Mouse (Mus musculus) kidney, adult 18-20 months (tissue): ENCODE measurements around the gene Caprin1.

ENCODE experiments used
- DNase-seq: peaks from one replicate; pipeline ENCODE4 v3.0.0; 2021

Caprin1 gene

GRCm38 (mm10) chr2:103796211-103796860 lies 1.1 kb downstream of the Caprin1 start:
- DNase-seq, result peak; percentile 79

- peak; percentile 75 for DNase-seq
These were observed 1.6 kb downstream of the Caprin1 start for GRCm38 (mm10) chr2:103795843-103796210.

- no peak for DNase-seq
These were observed 5.4 kb downstream of the Caprin1 start for GRCm38 (mm10) chr2:103792009-103792408.

GRCm38 (mm10) chr2:103785735-103786134 lies 11.7 kb downstream of the Caprin1 start:
- DNase-seq, result no peak

- peak; percentile 33 for DNase-seq
These were observed 12.8 kb downstream of the Caprin1 start for GRCm38 (mm10) chr2:103784621-103785020.

- DNase-seq, result no peak
These were observed 35.0 kb downstream of the Caprin1 start for GRCm38 (mm10) chr2:103762492-103762891.

- DNase-seq, result no peak
These were observed 35.5 kb downstream of the Caprin1 start for GRCm38 (mm10) chr2:103761993-103762392.

GRCm38 (mm10) chr2:103760906-103761716 lies 36.3 kb downstream of the Caprin1 start, which contains the start of gene Nat10:
TSS of gene Nat10 (minus strand) at chr2:103761270.
- DNase-seq, result peak; percentile 99

- DNase-seq, result no peak
These were observed 37.0 kb downstream of the Caprin1 start for GRCm38 (mm10) chr2:103760421-103760820.

GRCm38 (mm10) chr2:103755458-103756085 lies 41.9 kb downstream of the Caprin1 start:
- no peak for DNase-seq

- no peak for DNase-seq
These were observed 42.8 kb downstream of the Caprin1 start for GRCm38 (mm10) chr2:103754614-103755013.

GRCm38 (mm10) chr2:103751771-103752170 lies 45.7 kb downstream of the Caprin1 start:
- DNase-seq, result no peak

GRCm38 (mm10) chr2:103749091-103749490 lies 48.4 kb downstream of the Caprin1 start:
- no peak for DNase-seq

GRCm38 (mm10) chr2:103747891-103748290 lies 49.6 kb downstream of the Caprin1 start:
- no peak for DNase-seq

GRCm38 (mm10) chr2:103746761-103747160 lies 50.7 kb downstream of the Caprin1 start:
- no peak for DNase-seq

- DNase-seq, result no peak
These were observed 51.4 kb downstream of the Caprin1 start for GRCm38 (mm10) chr2:103746096-103746495.

GRCm38 (mm10) chr2:103745481-103745880 lies 52.0 kb downstream of the Caprin1 start:
- DNase-seq, result no peak

- DNase-seq, result peak; percentile 64
These were observed 53.5 kb downstream of the Caprin1 start for GRCm38 (mm10) chr2:103743988-103744387.

- DNase-seq, result no peak
These were observed 53.9 kb downstream of the Caprin1 start for GRCm38 (mm10) chr2:103743536-103743935.

- no peak for DNase-seq
These were observed 54.6 kb downstream of the Caprin1 start for GRCm38 (mm10) chr2:103742821-103743220.

GRCm38 (mm10) chr2:103731423-103731822 lies 66.0 kb downstream of the Caprin1 start:
- DNase-seq, result no peak

- no peak for DNase-seq
These were observed 66.5 kb downstream of the Caprin1 start for GRCm38 (mm10) chr2:103730999-103731398.

GRCm38 (mm10) chr2:103728027-103728540 lies 69.4 kb downstream of the Caprin1 start:
- DNase-seq, result no peak

- no peak for DNase-seq
These were observed 72.9 kb downstream of the Caprin1 start for GRCm38 (mm10) chr2:103724521-103724920.
